Mouse (Mus musculus) spleen, embryonic (tissue): ENCODE data around the gene Npl.
"Not testable (repeated sequence)": the region's sequence is repeated elsewhere in the genome, so short reads cannot be mapped to it uniquely, and the experiment has no call there.

Source experiments
- CTCF ChIA-PET: fragments of 350-600 bp; sonication (Branson Sonifier 250); formaldehyde crosslinking; loops from one replicate; lab custom pipeline; 2022; lab: Charles Lee

Gene Npl

GRCm38 (mm10) chr1:153489963-153490362 lies 59.9 kb downstream of the Npl start:
- CTCF ChIA-PET, result interaction anchor here (0.5 to 0.7 kb wide), 4 partner anchors 9 to 163 kb away, joined by 3 to 11 read pairs (median 4); no protein-coding TSS in a partner anchor

- CTCF ChIA-PET, result interaction anchor here (0.5 to 0.7 kb wide), 4 partner anchors 10 to 162 kb away, joined by 3 to 11 read pairs (median 4); no protein-coding TSS in a partner anchor
Measured at GRCm38 (mm10) chr1:153489540-153489939, 60.3 kb downstream of the Npl start.

- CTCF ChIA-PET, result interaction anchor here (0.6 kb wide), 1 partner anchor 10 kb away, joined by 3 read pairs; no protein-coding TSS in a partner anchor
Measured at GRCm38 (mm10) chr1:153489132-153489531, 60.7 kb downstream of the Npl start.

GRCm38 (mm10) chr1:153487500-153487879 lies 62.4 kb downstream of the Npl start, which contains the start of gene Dhx9:
Gene Dhx9 (minus strand): TSS chr1:153487660.
- CTCF ChIA-PET, result no interaction called here

GRCm38 (mm10) chr1:153486767-153487499 lies 62.9 kb downstream of the Npl start:
- CTCF ChIA-PET, result interaction anchor here (0.6 kb wide), 1 partner anchor 24 kb away, joined by 3 read pairs; no protein-coding TSS in a partner anchor

- CTCF ChIA-PET, result not testable (repeated sequence)
Measured at GRCm38 (mm10) chr1:153486120-153486519, 63.7 kb downstream of the Npl start.

- CTCF ChIA-PET, result no interaction called here
Measured at GRCm38 (mm10) chr1:153485201-153485796, 64.5 kb downstream of the Npl start.

- CTCF ChIA-PET, result no interaction called here
Measured at GRCm38 (mm10) chr1:153481025-153481412, 68.8 kb downstream of the Npl start.

GRCm38 (mm10) chr1:153480386-153481024 lies 69.3 kb downstream of the Npl start:
- CTCF ChIA-PET, result no interaction called here

- CTCF ChIA-PET, result interaction anchor here (0.7 kb wide), 1 partner anchor 10 kb away, joined by 3 read pairs; no protein-coding TSS in a partner anchor
Measured at GRCm38 (mm10) chr1:153479296-153479695, 70.5 kb downstream of the Npl start.

GRCm38 (mm10) chr1:153461796-153462195 lies 88.0 kb downstream of the Npl start:
- CTCF ChIA-PET, result interaction anchor here (0.7 kb wide), 1 partner anchor 295 kb away, joined by 3 read pairs; no protein-coding TSS in a partner anchor

GRCm38 (mm10) chr1:153456137-153456536 lies 93.7 kb downstream of the Npl start:
- CTCF ChIA-PET, result no interaction called here

GRCm38 (mm10) chr1:153453146-153453642 lies 96.7 kb downstream of the Npl start:
- CTCF ChIA-PET, result no interaction called here
